Mouse (Mus musculus) cortical plate, adult 2 months (tissue): ENCODE results near the gene Car10. TPM values are rescaled to one million over a fixed set of nuclear protein-coding genes. Genes with fewer than 3 reads are reported as not detected.

Source experiments
- H3K27ac ChIP-seq: fragments of 200-500 bp; 2 replicates; pipeline ENCODE4 v1.5.1; 2012; ENCODE audit warnings: low read length, control low read depth, inconsistent platforms; ENCODE audit not compliant: insufficient read depth
- H3K4me1 ChIP-seq: fragments of 200-500 bp; 2 replicates; pipeline ENCODE4 v1.6.1; 2011; ENCODE audit warnings: low read length; ENCODE audit not compliant: control insufficient read depth, insufficient read depth
- H3K4me3 ChIP-seq: fragments of 200-500 bp; 2 replicates; pipeline ENCODE4 v1.5.1; 2011; ENCODE audit warnings: mild to moderate bottlenecking, low read length, control low read depth; ENCODE audit not compliant: insufficient read depth
- CTCF ChIP-seq: fragments of 200-500 bp; IDR thresholded peaks from 2 replicates; pipeline ENCODE4 v1.5.1; 2011; ENCODE audit warnings: mild to moderate bottlenecking, control low read depth, low read length; ENCODE audit not compliant: insufficient read depth; ENCODE audit errors: extremely low read depth
- POLR2A ChIP-seq: fragments of 200-500 bp; IDR thresholded peaks from 2 replicates; pipeline ENCODE4 v1.6.1; 2011; ENCODE audit warnings: mild to moderate bottlenecking, low read length, control low read depth; ENCODE audit not compliant: insufficient read depth; ENCODE audit errors: extremely low read depth
- polyA plus RNA-seq: library from polyadenylated mRNA; depleted of rRNA; stranded (reverse); fragments of >200 nt; gene quantifications from 2 replicates; pipeline ENCODE4 v1.2.3, GENCODE M21; 2012

The Car10 gene
- polyA plus RNA-seq, 1 experiment: 88.0 TPM

GRCm38 (mm10) chr11:93501671-93502070 is 403.8 kb downstream of the Car10 start:
- Histone ChIP-seq H3K4me3 (no peak overlapping the region), H3K4me1 (no peaks in the 10 kb centered on the region), H3K27ac (no peak overlapping the region)
- TF ChIP-seq POLR2A (no peak), CTCF (no peak)

- H3K4me3 ChIP-seq: no peak overlapping the region
Measured at GRCm38 (mm10) chr11:93502864-93503263, 405.0 kb downstream of the Car10 start.

DNA sequence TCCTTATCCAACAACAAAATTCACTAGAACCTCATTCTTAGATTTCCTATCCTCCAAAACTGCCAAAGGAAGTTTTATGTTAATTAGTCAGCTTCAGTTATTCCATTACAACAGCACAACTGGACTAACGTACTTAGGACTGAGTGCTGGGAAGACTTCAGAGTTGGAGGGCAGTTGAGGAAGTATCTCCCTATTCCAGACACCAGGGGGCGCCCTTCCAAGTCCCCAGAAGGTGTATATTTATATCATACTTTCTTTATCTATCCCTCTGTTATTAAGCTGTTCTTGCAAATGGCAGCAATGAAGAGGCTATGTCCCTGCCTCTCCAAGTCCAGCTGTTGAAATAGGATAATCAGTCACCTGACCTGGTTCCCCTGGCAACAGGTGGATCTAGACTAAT is 405.6 kb downstream of the Car10 start:
- Histone ChIP-seq H3K4me3 (no peak overlapping the region), H3K4me1 (no peaks in the 10 kb centered on the region), H3K27ac (no peak overlapping the region)
- TF ChIP-seq CTCF (peak; percentile 22; the same call in 1 of the 2 replicates), POLR2A (no peak)

More at GRCm38 (mm10) chr11:93502864-93503263, 405.0 kb downstream of the Car10 start:
- Histone ChIP-seq H3K4me1 (no peaks in the 10 kb centered on the region), H3K27ac (no peak overlapping the region)
- no peak for TF ChIP-seq CTCF
- TF ChIP-seq POLR2A: no peak

GRCm38 (mm10) chr11:93509527-93510235 is 411.9 kb downstream of the Car10 start:
- Histone ChIP-seq H3K27ac (no peak overlapping the region), H3K4me3 (no peak overlapping the region), H3K4me1 (no peaks in the 10 kb centered on the region)
- no peak for TF ChIP-seq POLR2A
- TF ChIP-seq CTCF: no peak

DNA sequence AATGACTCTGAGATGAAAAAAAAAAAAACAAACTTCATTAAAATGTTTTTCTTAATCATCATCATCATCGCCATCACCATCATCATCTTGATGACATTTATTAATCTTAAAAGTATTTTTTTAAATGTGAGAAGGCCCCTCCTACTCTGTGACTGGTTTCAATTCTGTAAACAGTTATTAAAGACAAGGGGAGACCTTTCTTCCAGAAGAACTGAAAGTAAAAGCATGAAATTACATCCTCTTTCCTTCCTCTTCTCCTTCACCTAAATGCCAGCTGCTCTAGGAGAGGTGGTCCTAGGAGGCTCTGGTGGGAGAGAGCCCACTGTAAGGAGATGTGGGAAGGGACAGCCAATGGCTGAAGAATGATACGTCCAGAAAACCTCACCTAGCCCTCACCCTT is 415.0 kb downstream of the Car10 start:
- Histone ChIP-seq H3K4me1 (no peaks in the 10 kb centered on the region), H3K4me3 (no peak overlapping the region), H3K27ac (no peak overlapping the region)
- TF ChIP-seq CTCF (no peak), POLR2A (no peak)

- no peak overlapping the region for H3K27ac ChIP-seq
- TF ChIP-seq CTCF (peak; percentile 43), POLR2A (no peak)
- H3K4me1 ChIP-seq: no peaks in the 10 kb centered on the region
- H3K4me3 ChIP-seq: no peak overlapping the region
Measured at GRCm38 (mm10) chr11:93514396-93514795, 416.6 kb downstream of the Car10 start.

DNA sequence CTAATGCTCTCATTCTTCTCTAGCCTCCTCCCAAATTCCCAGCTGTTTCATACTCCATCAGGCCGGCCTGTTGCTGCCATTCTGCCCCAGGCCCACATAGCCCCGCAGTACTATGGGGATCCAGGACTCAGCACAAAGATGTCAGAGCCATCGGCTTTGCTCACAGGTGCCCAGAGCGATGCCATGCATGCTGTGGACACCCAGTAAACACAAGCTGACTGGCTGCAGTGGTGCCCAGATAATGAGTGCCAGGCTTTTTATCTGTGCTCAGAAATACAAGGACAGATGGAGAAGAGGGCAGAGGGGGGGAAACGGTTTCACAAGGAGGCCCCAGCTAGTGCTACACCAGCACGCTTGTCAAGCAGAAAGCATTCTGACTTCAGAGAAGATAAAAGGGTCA is 417.7 kb downstream of the Car10 start:
- TF ChIP-seq POLR2A: no peak
- TF ChIP-seq CTCF: no peak
- Histone ChIP-seq H3K27ac (peak overlapping the region; percentile 32; the same call in 1 of the 2 replicates), H3K4me1 (no peaks in the 10 kb centered on the region), H3K4me3 (no peak overlapping the region)

GRCm38 (mm10) chr11:93516216-93516615 is 418.4 kb downstream of the Car10 start:
- Histone ChIP-seq H3K4me3 (no peak overlapping the region), H3K4me1 (no peaks in the 10 kb centered on the region), H3K27ac (no peak overlapping the region)
- TF ChIP-seq POLR2A (no peak), CTCF (no peak)

- no peak for TF ChIP-seq POLR2A
- no peak for TF ChIP-seq CTCF
- H3K4me1 ChIP-seq: no peaks in the 10 kb centered on the region
Measured at GRCm38 (mm10) chr11:93516946-93517345, 419.1 kb downstream of the Car10 start.

GRCm38 (mm10) chr11:93522501-93522900 is 424.7 kb downstream of the Car10 start:
- no peak overlapping the region for H3K27ac ChIP-seq
- TF ChIP-seq POLR2A (no peak), CTCF (no peak)
- H3K4me1 ChIP-seq: peaks cover 3% of the 10 kb centered on the region
- H3K4me3 ChIP-seq: no peak overlapping the region

More at GRCm38 (mm10) chr11:93516946-93517345, 419.1 kb downstream of the Car10 start:
- H3K4me3 ChIP-seq: no peak overlapping the region
- H3K27ac ChIP-seq: no peak overlapping the region
